Mouse (Mus musculus): ENCODE results near the gene Emx2.

GRCm38 (mm10) chr19:59472844-59473243 lies 14.7 kb downstream of the Emx2 start:
- TF ChIP-seq GATA1 (IDR thresholded peaks at IDR 0.05; ENCODE audit: borderline replicate concordance, low read length) (no peak), FLI1 (IDR thresholded peaks at IDR 0.05; ENCODE audit: low read length) (no peak)

Data from megakaryocyte, embryonic 14.5 days (primary cell).